9 mouse cellular contexts compared by ENCODE assay signal in the genomic region with DNA sequence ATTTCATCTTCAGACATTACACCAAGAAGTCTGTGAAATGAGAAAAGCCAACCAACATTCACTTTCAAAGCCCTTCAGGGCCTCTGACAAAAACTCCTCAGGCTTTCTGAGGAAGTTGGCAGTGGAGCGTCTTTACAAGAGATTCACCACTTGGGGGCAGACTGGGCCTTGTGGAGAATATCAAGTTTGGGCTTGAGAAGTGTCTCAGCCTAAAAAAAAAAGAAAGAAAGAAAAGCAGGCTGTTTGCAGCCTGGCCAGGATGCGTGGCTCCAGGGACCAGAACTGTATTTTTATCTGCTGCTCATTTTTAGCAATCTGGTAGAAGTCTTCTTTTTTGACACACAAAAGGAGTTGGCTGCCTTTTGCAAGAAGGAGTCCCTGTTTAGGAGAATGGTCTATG.
DNase-seq lines count a peak whose midpoint lies in the region; ATAC-seq and TF ChIP-seq lines count a peak whose summit lies in the region.
"Had no signal": no experiment of that assay in that cellular context is flagged by ENCODE, and none has a peak within 500 bp of the region (broad histone marks: within the 10 kb centered on the region; RNA-seq: fewer than 3 reads in every experiment).

No protein-coding gene starts in this region.

- no peak overlapping the region for H3K4me3 ChIP-seq in spleen, adult 2 months (ENCODE audit: extremely low read depth, insufficient read depth, insufficient read length)
- no peak overlapping the region for H3K4me3 ChIP-seq in forebrain, postnatal 0 days (ENCODE audit: low read depth, low read length)
- H3K4me3 ChIP-seq in limb, embryonic 11.5 days (ENCODE audit: low read depth, low read length) = no peak overlapping the region
- H3K4me3 ChIP-seq: embryonic facial prominence, embryonic 15.5 days had no signal

- no peaks in the 10 kb centered on the region for H3K36me3 ChIP-seq in spleen, adult 2 months (ENCODE audit: control insufficient read depth, insufficient read depth, low read length)
- no peaks in the 10 kb centered on the region for H3K36me3 ChIP-seq in forebrain, postnatal 0 days (ENCODE audit: insufficient read depth)
- H3K36me3 ChIP-seq in limb, embryonic 11.5 days (ENCODE audit: control insufficient read depth, insufficient read depth, low read length) = no peaks in the 10 kb centered on the region
- H3K36me3 ChIP-seq: embryonic facial prominence, embryonic 15.5 days had no signal

- 0 out of 2 replicates have a peak, but pooled peaks cover 3% of the 10 kb centered on the region for H3K9me3 ChIP-seq in forebrain, postnatal 0 days (ENCODE audit: low read length)
- H3K9me3 ChIP-seq in limb, embryonic 11.5 days (ENCODE audit: control insufficient read depth, low read length) = no peaks in the 10 kb centered on the region
- H3K9me3 ChIP-seq: embryonic facial prominence, embryonic 15.5 days had no signal

- TF ChIP-seq CTCF in spleen, adult 2 months (IDR thresholded peaks at IDR 0.05; ENCODE audit: extremely low read depth, insufficient read depth, insufficient read length, insufficient replicate concordance) = peak; percentile 17; the same call in 1 of the 2 replicates
- peak; percentile 82; the same call in 1 of the 2 replicates for TF ChIP-seq CTCF in brain, embryonic 14.5 days (IDR thresholded peaks at IDR 0.05; ENCODE audit: borderline replicate concordance, extremely low read depth, insufficient read depth, insufficient read length)
- peak; percentile 89 for TF ChIP-seq CTCF in forebrain, postnatal 0 days (IDR thresholded peaks at IDR 0.05; ENCODE audit: low read depth)

- 4% methylated on average over 2 of the region's 2 CpGs for WGBS in spleen, adult 2 months
- WGBS in forebrain, postnatal 0 days = 3% methylated on average over 2 of the region's 2 CpGs
- WGBS in limb, embryonic 11.5 days = 8% methylated on average over 2 of the region's 2 CpGs

- peak; percentile 1 to 25 for DNase-seq in spleen, adult 2 months (ENCODE audit: low read depth in 1 of 2, low spot score in 2 of 2)
- DNase-seq in spleen, adult 12 weeks (ENCODE audit: low spot score) = no peak
- DNase-seq in brain, embryonic 14.5 days (ENCODE audit: low read depth) = peak; percentile 93
- peak; percentile 94 for DNase-seq in forebrain, postnatal 0 days
- DNase-seq in induced T-regulatory cell, adult 2 months (ENCODE audit: low read depth) = peak; percentile 11
- DNase-seq in limb, embryonic 11.5 days (ENCODE audit: low spot score) = peak; percentile 78
- peak; percentile 78 for DNase-seq in retina, postnatal 1 day

- no peak overlapping the region for H3K4me2 ChIP-seq in forebrain, postnatal 0 days (ENCODE audit: low read depth)
- no peak overlapping the region for H3K4me2 ChIP-seq in limb, embryonic 11.5 days (ENCODE audit: low read depth, severe bottlenecking)
- H3K4me2 ChIP-seq: embryonic facial prominence, embryonic 15.5 days had no signal

- H3K9ac ChIP-seq in forebrain, postnatal 0 days = no peak overlapping the region
- H3K9ac ChIP-seq in limb, embryonic 11.5 days (ENCODE audit: low read length) = no peak overlapping the region
- H3K9ac ChIP-seq: embryonic facial prominence, embryonic 15.5 days had no signal

- ATAC-seq in forebrain, postnatal 0 days = peak; percentile 67
- ATAC-seq in limb, embryonic 11.5 days (ENCODE audit: insufficient number of reproducible peaks, low FRiP score, low TSS enrichment, low read depth) = no peak
- no peak for ATAC-seq in erythroid progenitor cell, adult 5-6 weeks (replicated peaks; ENCODE audit: low FRiP score, poor library complexity, severe bottlenecking)

- H3K27ac ChIP-seq in spleen, adult 2 months (ENCODE audit: insufficient read depth, low read length) = no peak overlapping the region
- H3K27ac ChIP-seq in forebrain, postnatal 0 days (ENCODE audit: low read depth, low read length) = no peak overlapping the region
- H3K27ac ChIP-seq in limb, embryonic 11.5 days (replicated peaks; ENCODE audit: low read depth, low read length) = no peak overlapping the region
- H3K27ac ChIP-seq: embryonic facial prominence, embryonic 15.5 days had no signal

- TF ChIP-seq POLR2A in spleen, adult 2 months (IDR thresholded peaks at IDR 0.05; ENCODE audit: low read depth, low read length) = no peak
- TF ChIP-seq POLR2A in brain, embryonic 14.5 days (IDR thresholded peaks at IDR 0.05; ENCODE audit: borderline replicate concordance, extremely low read depth, insufficient read depth, insufficient read length, poor library complexity, severe bottlenecking) = no peak

- H3K27me3 ChIP-seq in spleen, adult 2 months (ENCODE audit: control insufficient read depth, insufficient read depth, low read length) = no peaks in the 10 kb centered on the region
- H3K27me3 ChIP-seq in forebrain, postnatal 0 days (ENCODE audit: insufficient read depth, low read length) = no peaks in the 10 kb centered on the region
- no peaks in the 10 kb centered on the region for H3K27me3 ChIP-seq in limb, embryonic 11.5 days (ENCODE audit: control insufficient read depth, insufficient read depth, low read length)

- no peaks in the 10 kb centered on the region for H3K4me1 ChIP-seq in spleen, adult 2 months (ENCODE audit: control insufficient read depth, insufficient read depth, insufficient read length)
- peaks cover 6% of the 10 kb centered on the region; the same call in 1 of the 2 replicates for H3K4me1 ChIP-seq in forebrain, postnatal 0 days (ENCODE audit: insufficient read depth)
- H3K4me1 ChIP-seq in limb, embryonic 11.5 days (ENCODE audit: control insufficient read depth, insufficient read depth, low read length) = no peaks in the 10 kb centered on the region

Comparison
In these comparisons a context has a peak if more than half of its experiments do, and no peak if none do; other contexts are left out.
1. CTCF ChIP-seq: peak in every context shown above with its lines; median percentile 89 in forebrain, postnatal 0 days; 82 in brain, embryonic 14.5 days; 17 in spleen, adult 2 months.